Mouse (Mus musculus): ENCODE data around the gene Pcnx2.

The Pcnx2 gene

DNA sequence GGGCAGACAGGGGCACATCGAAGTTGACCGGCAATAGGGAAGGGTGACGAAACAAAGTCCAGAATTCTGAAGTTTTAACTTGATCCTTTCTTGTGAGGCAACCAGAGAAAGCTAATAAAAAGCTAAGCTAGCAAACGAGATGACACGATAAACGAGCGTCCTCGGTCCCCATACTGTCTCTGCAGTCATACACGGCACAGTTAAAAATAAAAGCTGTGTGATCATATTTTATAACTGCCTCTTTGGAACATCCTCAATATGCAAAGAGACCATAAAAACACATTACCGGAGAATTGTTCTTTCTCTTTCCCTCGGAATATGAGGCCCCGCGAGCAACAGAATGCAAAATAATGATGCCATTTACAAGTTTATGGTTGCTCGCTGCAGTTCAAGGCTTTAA is 76.1 kb downstream of the Pcnx2 start:
- no peak for DNase-seq (ENCODE audit: low read depth)

DNA sequence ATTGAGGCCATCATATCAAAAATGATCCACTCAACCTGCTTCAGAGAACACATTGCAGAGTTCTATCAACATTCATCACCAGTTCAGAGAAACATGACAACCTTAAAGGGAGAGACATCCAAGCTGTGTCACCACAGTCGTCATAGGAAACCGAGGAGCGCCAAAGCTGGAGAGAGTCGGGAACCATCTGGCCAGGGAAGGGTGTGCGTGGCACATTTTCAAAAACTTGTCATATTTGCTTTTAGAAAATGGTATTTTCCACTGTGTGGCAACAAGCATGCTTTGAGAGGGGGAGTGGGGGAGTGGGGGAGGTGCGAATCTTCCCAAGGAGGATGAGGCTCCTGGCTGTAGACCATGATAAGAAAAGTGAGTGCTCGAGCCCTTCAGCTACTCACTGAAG is 78.3 kb downstream of the Pcnx2 start:
- no peak for DNase-seq (ENCODE audit: low read depth)

DNA sequence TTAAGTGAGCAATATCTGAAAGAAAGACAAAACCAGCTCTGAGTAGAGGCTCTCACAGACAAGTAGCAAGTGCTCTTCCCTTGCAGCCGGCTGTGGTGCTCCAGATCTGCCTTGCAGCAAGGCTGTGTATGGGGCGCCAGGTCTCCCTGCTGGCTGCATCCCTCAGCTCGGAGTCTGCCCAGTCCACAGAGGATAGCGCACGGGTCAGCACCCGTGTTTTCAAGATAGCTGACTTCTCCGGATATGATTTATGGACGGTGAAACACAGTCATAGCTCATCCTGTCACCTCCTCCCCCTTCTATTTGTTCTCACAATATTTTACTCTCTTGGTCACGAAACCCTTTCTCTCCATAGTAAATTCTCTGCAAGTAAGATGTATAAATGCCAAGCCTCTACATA is 79.3 kb downstream of the Pcnx2 start:
- no peak for DNase-seq (ENCODE audit: low read depth)

DNA sequence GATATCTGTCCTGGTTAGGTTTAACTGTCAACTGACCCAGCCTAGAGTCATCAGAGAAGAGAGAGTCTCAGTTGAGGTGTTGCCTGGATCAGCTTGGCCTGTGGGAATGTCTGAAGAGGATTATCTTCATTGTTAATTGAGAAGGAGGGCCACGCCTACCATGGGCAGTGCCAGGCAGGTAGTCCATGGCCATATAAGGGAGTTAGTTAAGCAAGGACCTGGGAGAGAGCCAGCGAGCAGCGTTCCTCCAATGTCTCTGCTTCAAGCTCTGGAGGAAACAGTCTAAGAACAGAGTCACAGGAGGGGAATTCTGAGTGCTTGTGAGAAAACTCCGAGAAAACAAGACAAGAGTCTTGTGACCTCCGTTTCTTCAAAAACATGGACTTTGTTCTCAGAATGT is 81.4 kb downstream of the Pcnx2 start:
- no peak for DNase-seq (ENCODE audit: low read depth)

DNA sequence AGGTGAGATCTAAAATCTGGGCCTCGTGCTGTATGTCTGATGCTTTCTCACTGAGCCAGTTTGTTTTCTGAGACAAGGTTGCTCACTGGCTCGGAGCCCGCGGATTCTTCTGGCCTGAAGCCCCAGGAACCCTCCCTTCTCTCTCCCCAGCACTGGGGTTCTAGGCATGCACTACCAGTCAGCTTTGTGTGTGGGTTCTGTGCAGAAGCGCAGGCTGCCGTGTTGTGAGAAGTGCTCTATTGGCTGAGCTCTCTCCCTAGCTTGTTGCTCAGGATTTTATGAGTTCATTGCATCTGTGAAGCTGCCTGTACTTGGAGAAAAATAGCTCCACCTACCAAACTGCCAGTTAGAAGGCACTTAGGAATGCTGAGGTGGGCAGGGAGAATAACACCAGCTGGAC is 89.3 kb downstream of the Pcnx2 start:
- DNase-seq (ENCODE audit: low read depth): no peak

DNA sequence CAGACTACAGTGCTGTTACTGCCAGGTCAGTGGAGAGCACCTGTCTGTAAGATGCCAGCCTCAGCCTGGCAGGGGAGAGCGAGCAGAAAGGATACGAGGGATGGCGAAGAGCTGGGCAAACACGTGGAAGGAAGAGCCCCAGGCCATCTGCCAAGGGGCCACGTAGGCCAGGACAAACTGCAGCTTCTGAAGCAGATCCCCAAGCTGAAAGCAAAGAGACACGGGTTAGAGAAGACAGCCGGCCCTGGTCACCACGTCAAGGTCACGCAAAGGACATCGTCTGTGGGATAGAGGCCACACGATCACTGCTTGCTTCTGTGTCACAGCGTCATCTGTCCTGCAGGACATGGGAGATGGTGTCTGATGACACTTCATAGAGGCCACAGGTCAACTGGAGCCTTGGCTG is 90.2 kb downstream of the Pcnx2 start:
- DNase-seq (ENCODE audit: low read depth): no peak

DNA sequence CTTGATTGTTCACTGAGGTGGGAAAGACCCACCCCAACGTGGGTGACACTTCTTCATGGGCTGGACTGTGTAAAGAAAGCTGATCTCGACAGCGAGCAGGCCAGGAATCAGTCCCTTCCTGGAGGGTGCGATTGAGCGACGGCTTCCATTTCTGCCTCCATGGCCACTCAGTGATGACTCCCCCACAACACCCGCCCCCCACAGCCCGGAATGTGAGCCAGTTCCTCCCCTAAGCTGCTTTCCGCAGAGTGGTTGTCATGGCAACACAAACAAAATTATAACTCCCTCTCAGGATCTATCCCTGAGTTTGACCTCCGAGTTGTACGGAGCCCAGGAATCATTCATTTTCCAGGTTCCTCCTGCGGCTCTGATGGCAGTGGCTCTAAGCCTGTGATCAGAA is 91.7 kb downstream of the Pcnx2 start:
- DNase-seq (ENCODE audit: low read depth): no peak

DNA sequence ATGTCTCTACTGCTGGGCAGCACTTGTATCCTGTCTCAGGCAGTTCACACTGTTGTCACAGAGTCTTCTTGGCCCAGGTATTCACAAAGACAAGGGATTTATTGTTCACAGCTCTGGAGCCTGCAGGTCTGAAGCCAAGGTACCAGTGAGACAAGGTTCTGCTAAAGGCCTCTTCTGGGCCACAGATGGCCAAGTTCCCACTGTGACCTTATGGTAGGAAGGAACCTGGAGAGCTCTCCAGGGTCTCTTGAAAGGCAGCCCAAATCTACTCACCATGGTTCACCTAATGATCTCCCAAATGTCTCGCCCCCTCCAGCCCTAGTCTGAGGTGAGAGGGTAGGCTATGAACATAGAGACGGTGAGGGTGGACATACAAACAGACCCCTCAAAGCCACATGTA is 101.1 kb downstream of the Pcnx2 start:
- no peak for DNase-seq (ENCODE audit: low read depth)

DNA sequence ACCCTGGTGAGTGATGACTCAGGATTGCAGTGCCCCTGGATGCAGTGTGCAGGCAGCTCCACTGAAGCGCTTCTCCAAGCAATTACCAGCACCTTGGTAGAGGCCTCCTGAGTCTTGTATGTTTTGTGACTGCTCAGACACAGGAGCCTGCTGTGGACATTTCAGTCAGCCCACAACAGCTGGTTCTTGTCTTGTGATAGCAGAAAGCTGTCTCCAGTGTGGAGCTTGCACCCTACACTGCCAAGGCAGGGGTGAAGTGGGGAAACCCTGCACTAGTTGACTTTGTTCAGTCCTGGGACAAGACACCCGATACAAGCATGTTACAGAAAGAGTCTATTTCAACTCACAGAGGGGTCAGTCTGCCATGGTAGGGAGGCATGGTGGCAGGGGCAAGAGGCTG is 102.8 kb downstream of the Pcnx2 start:
- no peak for DNase-seq (ENCODE audit: low read depth)

DNA sequence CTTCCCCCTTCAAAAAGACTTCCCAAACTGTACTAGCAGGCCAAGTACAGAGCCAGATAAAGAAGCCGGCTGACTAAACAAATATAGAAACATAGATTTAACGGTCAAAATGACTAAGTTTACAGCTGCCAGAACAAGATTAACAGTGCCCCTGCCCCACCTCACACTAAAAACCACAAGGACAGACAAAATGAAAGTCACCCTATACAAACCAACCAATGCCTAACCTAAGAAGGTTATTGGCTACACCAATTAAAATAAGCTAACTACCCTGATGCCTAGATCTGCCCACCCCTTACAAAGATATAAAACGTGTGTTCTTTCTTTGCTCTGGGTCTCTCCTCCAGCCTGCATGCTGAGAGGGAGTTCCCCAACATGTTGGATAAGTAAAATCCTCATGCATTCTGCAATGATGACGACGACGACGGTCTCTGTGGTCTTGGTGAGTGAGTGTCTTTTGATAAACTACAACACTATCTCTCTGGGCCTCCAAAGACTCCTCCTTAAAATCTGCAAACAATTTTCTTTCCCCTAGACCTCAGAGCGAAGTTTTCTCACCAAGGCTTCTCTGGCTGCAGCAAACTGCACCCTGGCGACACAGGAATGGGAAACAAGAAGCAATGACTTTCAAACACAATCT is 105.2 kb downstream of the Pcnx2 start:
- DNase-seq (ENCODE audit: low read depth): no peak

DNA sequence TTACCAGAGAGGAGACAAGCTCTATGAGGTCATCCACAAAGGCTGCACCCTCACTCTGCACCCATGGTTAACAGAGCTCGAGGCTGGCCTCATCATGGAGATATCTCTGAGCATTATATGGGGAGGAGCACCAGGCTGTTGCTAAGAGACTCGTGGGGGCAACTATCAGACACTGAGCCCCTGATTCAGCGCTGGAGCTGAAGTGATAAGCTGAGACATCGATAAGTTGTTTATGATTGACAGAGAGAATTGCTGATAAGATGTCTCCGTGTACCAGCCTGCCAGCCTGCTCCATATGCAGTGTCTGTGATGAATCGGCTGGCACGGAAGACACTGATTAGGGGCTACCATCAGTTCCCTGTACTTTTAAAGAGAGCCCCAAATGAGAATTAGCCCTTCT is 111.2 kb downstream of the Pcnx2 start:
- no peak for DNase-seq (ENCODE audit: low read depth)

DNA sequence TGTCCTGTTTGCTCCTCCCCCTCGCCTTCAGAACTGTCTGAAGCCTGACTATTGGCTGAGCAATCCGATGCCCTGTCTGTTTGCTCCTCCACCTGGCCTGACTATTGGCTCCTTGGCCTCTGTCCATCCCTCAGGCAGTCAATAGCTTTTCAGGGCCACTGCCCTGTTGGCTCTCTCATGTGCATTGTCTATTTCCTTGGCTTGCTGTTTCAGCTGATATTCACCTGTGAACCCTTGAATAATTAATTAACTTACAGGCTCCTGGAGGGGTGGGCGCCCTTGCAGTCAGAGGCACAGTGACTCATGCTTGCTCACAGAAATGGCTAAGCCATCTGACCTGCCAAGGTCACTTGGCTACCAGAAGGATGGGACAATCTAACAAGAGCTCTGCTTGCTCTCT is 116.0 kb downstream of the Pcnx2 start:
- no peak for DNase-seq (ENCODE audit: low read depth)

DNA sequence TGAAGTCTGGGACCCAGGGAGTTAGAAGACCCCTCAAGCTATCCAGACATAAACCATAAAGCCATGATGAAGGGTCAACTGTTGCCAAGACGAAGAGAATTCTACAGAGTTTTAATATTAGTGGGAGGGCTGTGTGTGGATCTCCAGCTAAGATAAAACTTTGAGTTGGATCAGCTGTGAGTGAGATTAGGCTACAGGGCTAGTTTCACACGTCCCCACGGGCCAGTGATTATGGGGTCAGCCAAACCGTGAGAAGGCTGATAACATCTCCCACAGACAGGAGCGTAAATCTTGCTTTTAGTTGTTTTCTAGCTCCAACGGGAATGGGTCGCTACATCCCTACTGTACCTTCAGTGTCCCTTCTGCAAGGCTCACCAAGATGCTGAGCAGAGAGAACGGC is 118.5 kb downstream of the Pcnx2 start:
- no peak for DNase-seq (ENCODE audit: low read depth)

DNA sequence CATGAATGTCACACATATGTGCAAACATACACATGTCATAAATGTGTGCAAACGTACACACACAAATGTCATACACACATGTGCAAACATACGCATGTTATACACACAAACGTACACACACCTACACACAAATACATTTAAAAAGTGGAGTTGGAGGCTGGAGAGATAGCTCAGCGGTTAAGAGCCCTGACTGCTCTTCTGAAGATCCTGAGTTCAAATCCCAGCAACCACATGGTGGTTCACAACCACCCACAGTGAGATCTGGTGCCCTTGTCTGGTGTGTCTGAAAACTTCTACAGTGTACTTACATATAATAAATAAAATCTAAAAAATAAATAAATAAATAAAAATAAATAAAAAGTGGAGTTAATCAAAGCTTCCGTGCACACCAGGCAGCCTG is 119.2 kb downstream of the Pcnx2 start:
- no peak for DNase-seq (ENCODE audit: low read depth)

DNA sequence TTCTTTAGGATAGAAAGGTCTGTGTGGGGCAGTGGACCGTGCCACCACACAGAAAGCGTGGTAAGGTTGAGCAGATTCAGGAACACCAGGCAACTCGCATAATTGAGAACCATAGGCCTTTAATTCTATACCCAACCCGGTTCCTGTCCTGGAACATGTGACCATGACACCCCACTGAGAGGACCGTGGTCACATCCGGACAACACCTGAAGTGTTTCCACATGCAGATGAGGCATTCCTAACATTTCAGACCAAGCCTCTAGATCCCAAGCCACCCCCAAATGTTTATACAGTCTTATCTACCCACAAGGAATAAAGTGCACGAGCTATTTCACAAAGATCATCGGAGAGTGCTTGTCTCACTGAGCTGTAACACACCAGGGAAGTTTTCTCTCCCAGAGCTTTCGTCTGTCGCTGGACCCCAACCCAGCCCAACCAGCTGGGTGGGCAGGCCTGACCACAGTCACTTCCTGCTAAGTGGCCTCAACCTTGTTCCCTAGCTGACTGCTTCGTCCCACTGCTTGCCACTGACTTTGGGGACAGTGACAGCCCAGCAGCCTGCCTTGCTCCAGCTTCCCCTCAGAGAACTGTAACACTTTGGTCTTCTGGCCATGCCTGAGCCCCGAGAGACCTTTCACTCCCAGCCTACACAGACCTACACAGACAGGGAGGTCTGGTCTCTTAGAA is 120.5 kb downstream of the Pcnx2 start:
- no peak for DNase-seq (ENCODE audit: low read depth)

DNA sequence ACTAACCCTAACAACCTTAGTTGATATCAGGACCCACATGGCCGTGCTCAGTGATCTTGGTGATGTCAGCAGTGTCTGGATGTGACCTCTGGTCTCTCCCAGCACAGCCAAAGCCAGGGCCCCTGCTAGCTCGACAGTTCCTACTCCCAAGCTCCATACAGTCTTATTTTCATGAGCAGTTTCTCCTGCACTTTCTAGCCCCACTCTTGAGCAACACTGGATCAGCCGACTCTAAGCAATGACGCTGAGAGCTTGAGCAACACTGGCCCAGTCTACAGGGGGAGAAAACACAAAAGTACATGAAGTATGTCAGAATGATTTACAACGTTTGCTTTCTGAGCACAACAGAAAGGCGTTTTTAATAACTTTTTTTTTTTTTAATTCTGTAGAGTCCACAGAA is 121.3 kb downstream of the Pcnx2 start:
- no peak for DNase-seq (ENCODE audit: low read depth)

DNA sequence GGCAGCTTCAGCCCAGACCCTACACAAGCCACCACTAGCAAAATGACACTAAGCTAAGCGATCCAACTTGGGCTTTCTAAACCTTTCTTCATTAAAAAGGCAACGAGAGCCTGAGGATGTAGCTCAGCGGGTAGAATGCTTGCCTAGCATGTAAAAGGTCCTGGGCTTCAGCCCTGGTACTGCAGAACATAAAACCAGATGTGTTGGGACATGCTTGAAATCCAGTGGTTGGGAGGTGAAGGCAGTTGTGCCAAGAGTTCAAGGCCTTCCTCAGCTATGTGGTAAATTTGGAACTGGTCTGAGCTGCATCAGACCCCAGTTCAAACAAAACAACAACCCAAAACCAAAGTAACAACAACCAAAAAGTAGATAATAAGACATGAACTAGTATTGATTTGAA is 121.8 kb downstream of the Pcnx2 start:
- no peak for DNase-seq (ENCODE audit: low read depth)

DNA sequence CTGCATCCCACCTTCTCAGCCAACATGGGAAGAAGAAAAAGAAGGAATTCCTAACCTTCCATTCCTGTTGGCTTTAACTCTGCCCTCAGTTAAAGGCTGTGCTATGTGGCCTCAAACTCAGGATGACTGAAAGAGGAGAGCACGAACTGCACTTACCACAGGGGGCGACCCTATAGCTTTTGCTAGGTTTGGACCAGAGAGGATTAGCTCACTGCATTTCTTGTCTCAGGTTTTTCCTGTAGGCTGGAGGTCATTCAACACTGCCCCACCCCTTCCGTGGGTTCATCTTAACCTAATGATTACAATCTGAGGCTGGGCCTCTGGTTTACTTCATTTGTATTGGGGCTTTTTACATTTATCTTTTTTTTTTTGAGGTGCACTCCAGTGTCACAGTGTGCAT is 123.1 kb downstream of the Pcnx2 start:
- DNase-seq (ENCODE audit: low read depth): no peak

DNA sequence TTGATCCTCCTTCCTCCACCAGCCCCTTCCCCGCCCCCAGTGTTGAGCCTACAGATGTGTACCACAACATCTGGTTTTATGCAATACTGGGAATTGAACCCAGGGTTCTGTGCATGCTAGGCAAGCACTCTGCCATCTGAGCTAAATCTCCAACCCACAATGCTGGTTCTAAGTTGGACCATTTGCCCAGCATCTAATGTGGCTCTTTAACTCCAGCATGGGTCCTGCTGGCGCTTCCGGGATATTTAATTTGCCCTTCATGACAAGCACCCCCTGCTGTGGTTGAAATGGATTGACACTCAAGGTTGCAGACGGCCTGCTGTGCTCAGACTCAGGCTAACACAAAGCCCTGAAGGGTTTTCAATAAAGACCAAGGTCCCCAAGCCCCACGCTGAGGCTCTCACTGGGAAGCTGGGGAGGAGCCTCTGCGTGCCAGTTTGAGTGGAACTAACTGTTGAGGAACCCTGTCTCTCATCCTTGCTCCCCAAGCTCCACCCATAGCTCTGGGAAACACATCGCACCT is 124.8 kb downstream of the Pcnx2 start:
- no peak for DNase-seq (ENCODE audit: low read depth)

DNA sequence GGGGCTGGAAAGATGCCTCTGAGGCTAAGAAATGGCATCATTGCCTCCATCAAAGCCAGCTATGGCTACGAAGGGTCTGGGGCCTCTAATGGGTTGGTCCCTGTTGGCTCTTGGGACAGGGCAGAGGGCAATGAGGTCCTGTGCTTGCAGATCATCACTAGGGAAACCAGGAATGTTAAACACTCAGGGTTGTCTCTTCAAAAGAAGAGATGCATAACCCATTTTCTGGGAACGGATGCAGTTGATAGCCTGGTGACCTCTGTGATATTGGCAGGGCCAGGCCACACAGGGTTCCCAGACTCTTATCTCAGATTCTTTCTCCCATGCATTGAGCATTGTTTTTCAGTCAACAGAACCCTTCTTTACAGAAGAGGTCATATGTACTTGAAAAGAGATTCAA is 125.8 kb downstream of the Pcnx2 start:
- no peak for DNase-seq (ENCODE audit: low read depth)

DNA sequence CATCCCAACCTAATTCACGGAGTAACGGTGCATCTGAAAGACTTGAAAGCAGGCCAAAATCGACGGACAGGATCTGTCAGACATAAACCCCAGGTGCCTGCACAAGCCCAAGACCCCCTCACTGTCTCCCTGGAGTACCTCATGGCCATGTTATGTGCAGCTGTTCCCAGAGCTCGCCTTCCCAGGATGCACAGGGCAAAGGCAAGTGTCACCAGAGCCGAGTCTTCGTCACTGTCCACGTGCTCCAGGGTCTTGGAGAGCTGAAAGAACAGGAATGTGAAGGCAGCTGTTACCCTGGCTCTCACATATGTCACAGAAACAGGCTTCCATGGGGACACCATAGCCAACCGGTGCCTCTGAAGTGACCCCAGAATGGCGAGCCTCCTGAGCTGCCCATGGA is 130.0 kb downstream of the Pcnx2 start:
- DNase-seq (ENCODE audit: low read depth): no peak

DNA sequence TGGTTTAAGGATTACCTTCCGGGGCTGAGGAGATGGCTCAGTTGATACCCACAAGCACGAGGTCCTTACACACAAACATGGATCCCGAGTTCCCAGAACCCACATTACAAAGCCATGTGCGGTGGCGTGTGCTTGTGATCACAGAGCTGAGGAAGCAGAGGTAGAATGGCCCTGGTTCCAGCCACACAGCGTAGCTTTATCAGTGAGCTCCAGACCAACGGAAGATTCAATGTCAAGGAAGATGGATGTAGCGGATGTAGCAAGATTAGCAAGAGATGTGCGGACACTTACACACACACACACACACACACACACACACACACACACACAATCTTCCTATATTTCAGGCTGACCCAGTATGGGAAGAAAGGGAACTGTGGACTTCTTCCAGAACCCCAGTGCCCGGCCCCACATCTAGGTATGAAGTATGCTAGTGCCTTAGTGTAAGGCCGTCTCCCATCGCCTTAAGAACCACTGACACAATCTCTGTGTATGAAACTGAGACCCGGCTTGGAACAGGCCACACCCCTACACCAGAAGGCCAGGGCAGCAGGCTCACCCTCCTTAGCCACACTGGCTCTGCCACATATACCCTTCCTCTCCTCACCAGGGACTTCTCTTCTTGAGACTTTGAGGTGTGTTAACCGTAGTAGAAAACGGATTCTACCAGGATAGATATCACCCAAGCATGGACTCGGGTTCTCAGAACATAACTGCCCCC is 134.9 kb downstream of the Pcnx2 start:
- no peak for DNase-seq (ENCODE audit: low read depth)

DNA sequence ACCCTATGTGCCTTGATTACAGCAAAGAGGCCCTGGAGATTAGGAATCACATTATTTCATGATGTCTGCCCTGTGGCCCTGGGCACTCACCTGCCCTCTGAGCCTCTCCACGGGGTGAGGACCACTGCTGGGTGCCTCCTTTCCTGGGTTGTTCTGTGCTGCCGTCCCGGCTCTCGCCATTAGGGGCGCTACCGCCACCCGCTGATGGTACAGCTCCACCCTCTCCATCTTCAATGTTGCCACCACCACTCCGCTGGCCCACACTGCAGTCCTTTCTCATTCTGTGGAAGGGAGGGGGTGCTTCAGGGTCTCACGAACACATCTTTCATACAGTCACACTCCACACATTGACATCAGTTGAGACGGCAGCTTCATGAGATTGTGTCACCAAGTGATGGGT is 139.1 kb downstream of the Pcnx2 start:
- DNase-seq (ENCODE audit: low read depth): peak; percentile 33

Data from induced T-regulatory cell, adult 2 months (primary cell).